Mouse (Mus musculus): Measurements from ENCODE around the gene Zfp94. TPM values are rescaled to one million over a fixed set of nuclear protein-coding genes. Genes with fewer than 3 reads are reported as not detected.
A peak's percentile ranks its signal among the peaks of the same experiment; 100 is the strongest.

Gene Zfp94
- total and polyA plus RNA-seq, 2 experiments, result 2.4 to 3.3 TPM

DNA sequence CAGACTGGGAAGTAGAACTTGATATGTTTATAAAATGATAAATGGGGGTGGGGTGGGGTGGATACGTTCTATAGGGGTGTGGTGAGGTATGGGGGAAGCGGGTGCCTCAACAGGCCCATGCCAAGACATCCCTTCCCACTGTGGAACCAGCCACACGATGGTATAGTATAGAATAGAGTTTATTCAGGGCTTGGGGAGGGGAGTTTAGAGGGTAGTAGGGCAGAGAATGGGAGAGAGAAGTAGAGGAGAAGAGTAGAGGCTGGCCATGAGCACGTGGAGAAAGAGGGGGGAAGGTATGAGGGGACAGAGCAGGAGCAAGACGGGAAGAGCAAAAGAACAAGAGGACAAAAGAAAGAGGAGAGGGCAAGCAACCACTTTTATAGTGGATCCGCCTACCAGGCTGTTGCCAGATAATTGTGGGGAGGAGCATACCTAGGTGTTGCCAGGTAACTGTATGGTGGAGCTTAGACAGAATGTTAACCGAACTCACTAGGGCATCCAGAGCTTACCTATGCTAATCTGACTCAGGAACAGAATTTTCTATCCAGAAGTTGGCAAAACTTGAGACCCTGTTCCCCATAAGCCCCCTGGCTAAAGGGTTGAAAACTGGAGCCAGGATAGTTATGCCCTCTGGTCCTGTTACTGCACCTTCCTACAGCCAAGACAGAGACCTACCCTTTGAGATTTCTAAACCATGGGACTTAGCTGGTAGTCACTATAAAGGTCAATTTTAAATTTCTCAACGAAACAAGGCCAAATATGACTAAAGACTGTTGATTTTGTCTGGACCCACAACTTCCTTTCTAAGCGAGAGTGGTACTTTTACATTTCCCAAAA lies 62.5 kb downstream of the Zfp94 start:
- WGBS, result 70% methylated on average over 9 of the region's 9 CpGs
- Histone ChIP-seq H3K4me1 (ENCODE audit: control insufficient read depth, insufficient read depth, low read length) (peaks cover 5% of the 10 kb centered on the region; the same call in 1 of the 2 replicates), H3K4me3 (ENCODE audit: insufficient read depth, low read depth, low read length) (peak overlapping the region; percentile 68; the same call in 1 of the 2 replicates), H3K27me3 (ENCODE audit: control insufficient read depth, insufficient read depth, low read length) (no peaks in the 10 kb centered on the region), H3K36me3 (ENCODE audit: control insufficient read depth, insufficient read depth, low read length) (no peaks in the 10 kb centered on the region), H3K79me2 (ENCODE audit: control insufficient read depth, insufficient read depth, low read length) (no peaks in the 10 kb centered on the region; the same call in 1 of the 2 replicates), H3K9ac (ENCODE audit: low read depth, low read length) (no peak overlapping the region), H3K27ac (replicated peaks; ENCODE audit: insufficient read depth, low read depth, low read length) (no peak overlapping the region)
- TF ChIP-seq POLR2A (IDR thresholded peaks at IDR 0.05; ENCODE audit: extremely low read depth, insufficient read depth, low read length) (no peak), CTCF (IDR thresholded peaks at IDR 0.05; ENCODE audit: low read depth, low read length) (no peak)
- DNase-seq (ENCODE audit: extremely low read depth, low read depth, low spot score), result no peak

Other genes starting within 250 kb of the Zfp94 start
- 8.6 and 9.5 TPM in 2 replicates for gene Zfp180, start 234.7 kb downstream of the Zfp94 start, total RNA-seq (2014; rRNA removed)
- gene Zfp180, start 234.7 kb downstream of the Zfp94 start, polyA plus RNA-seq (2012; rRNA removed), result 11.5 and 12.7 TPM in 2 replicates
- 0.81 and 1.1 TPM in 2 replicates for gene Zfp112, start 204.4 kb downstream of the Zfp94 start, total RNA-seq (2014; rRNA removed)
- gene Zfp112, start 204.4 kb downstream of the Zfp94 start, polyA plus RNA-seq (2012; rRNA removed), result 0.42 and 1.1 TPM in 2 replicates
- gene Zfp235, start 182.5 kb downstream of the Zfp94 start, total RNA-seq (2014; rRNA removed), result 6.1 and 7.7 TPM in 2 replicates
- gene Zfp235, start 182.5 kb downstream of the Zfp94 start, polyA plus RNA-seq (2012; rRNA removed), result 3.3 and 3.8 TPM in 2 replicates
- 0.34 and 0.37 TPM in 2 replicates for gene Zfp114, start 141.6 kb downstream of the Zfp94 start, total RNA-seq (2014; rRNA removed)
- 0.06 and 0.29 TPM in 2 replicates for gene Zfp114, start 141.6 kb downstream of the Zfp94 start, polyA plus RNA-seq (2012; rRNA removed)
- 2.5 and 2.7 TPM in 2 replicates for gene Zfp111, start 105.2 kb downstream of the Zfp94 start, total RNA-seq (2014; rRNA removed)
- gene Zfp111, start 105.2 kb downstream of the Zfp94 start, polyA plus RNA-seq (2012; rRNA removed), result 0.69 and 0.87 TPM in 2 replicates
- 3.1 and 3.6 TPM in 2 replicates for gene Zfp109, start 79.1 kb downstream of the Zfp94 start, total RNA-seq (2014; rRNA removed)
- gene Zfp109, start 79.1 kb downstream of the Zfp94 start, polyA plus RNA-seq (2012; rRNA removed), result 0.98 and 1.3 TPM in 2 replicates
- 2.4 and 2.7 TPM in 2 replicates for gene Zfp108, start 61.9 kb downstream of the Zfp94 start, total RNA-seq (2014; rRNA removed)
- gene Zfp108, start 61.9 kb downstream of the Zfp94 start, polyA plus RNA-seq (2012; rRNA removed), result 0.38 and 0.61 TPM in 2 replicates
- gene Zfp93, start 46.2 kb downstream of the Zfp94 start, total RNA-seq (2014; rRNA removed), result 2.9 and 3.6 TPM in 2 replicates
- 1.3 TPM in 2 replicates for gene Zfp93, start 46.2 kb downstream of the Zfp94 start, polyA plus RNA-seq (2012; rRNA removed)
- gene Zfp61, start 15.4 kb downstream of the Zfp94 start, total RNA-seq (2014; rRNA removed), result 0.94 and 1.8 TPM in 2 replicates
- gene Zfp61, start 15.4 kb downstream of the Zfp94 start, polyA plus RNA-seq (2012; rRNA removed), result 0.48 and 0.50 TPM in 2 replicates
- not detected in 2 replicates for gene Tescl, start 17.3 kb upstream of the Zfp94 start, total RNA-seq (2014; rRNA removed)
- not detected in 2 replicates for gene Tescl, start 17.3 kb upstream of the Zfp94 start, polyA plus RNA-seq (2012; rRNA removed)
- gene Lypd5, start 32.5 kb upstream of the Zfp94 start, total RNA-seq (2014; rRNA removed), result not detected in 2 replicates
- gene Lypd5, start 32.5 kb upstream of the Zfp94 start, polyA plus RNA-seq (2012; rRNA removed), result not detected in 2 replicates
- gene Kcnn4, start 53.6 kb upstream of the Zfp94 start, total RNA-seq (2014; rRNA removed), result 0.20 and 0.83 TPM in 2 replicates
- 0.55 and 0.66 TPM in 2 replicates for gene Kcnn4, start 53.6 kb upstream of the Zfp94 start, polyA plus RNA-seq (2012; rRNA removed)
- 3.7 and 5.0 TPM in 2 replicates for gene Smg9, start 83.0 kb upstream of the Zfp94 start, total RNA-seq (2014; rRNA removed)
- gene Smg9, start 83.0 kb upstream of the Zfp94 start, polyA plus RNA-seq (2012; rRNA removed), result 11.7 and 17.8 TPM in 2 replicates
- not detected in 2 replicates for gene Irgc1, start 135.6 kb upstream of the Zfp94 start, total RNA-seq (2014; rRNA removed)
- 0.20 TPM in 1 of 2 replicates, not detected in the other for gene Irgc1, start 135.6 kb upstream of the Zfp94 start, polyA plus RNA-seq (2012; rRNA removed)
- gene Plaur, start 145.8 kb upstream of the Zfp94 start, total RNA-seq (2014; rRNA removed), result 0.18 and 1.1 TPM in 2 replicates
- 0.22 and 0.97 TPM in 2 replicates for gene Plaur, start 145.8 kb upstream of the Zfp94 start, polyA plus RNA-seq (2012; rRNA removed)
- gene Cadm4, start 165.4 kb upstream of the Zfp94 start, total RNA-seq (2014; rRNA removed), result 2.1 and 3.5 TPM in 2 replicates
- gene Cadm4, start 165.4 kb upstream of the Zfp94 start, polyA plus RNA-seq (2012; rRNA removed), result 5.3 and 6.5 TPM in 2 replicates
- 1.4 TPM in 2 replicates for gene Zfp428, start 190.3 kb upstream of the Zfp94 start, total RNA-seq (2014; rRNA removed)
- 2.3 and 3.3 TPM in 2 replicates for gene Zfp428, start 190.3 kb upstream of the Zfp94 start, polyA plus RNA-seq (2012; rRNA removed)
- gene AC161166.1, start 195.8 kb upstream of the Zfp94 start, total RNA-seq (2014; rRNA removed), result not detected in 2 replicates
- gene AC161166.1, start 195.8 kb upstream of the Zfp94 start, polyA plus RNA-seq (2012; rRNA removed), result not detected in 2 replicates
- gene Irgq, start 214.0 kb upstream of the Zfp94 start, total RNA-seq (2014; rRNA removed), result 3.0 and 4.8 TPM in 2 replicates
- 12.5 and 14.0 TPM in 2 replicates for gene Irgq, start 214.0 kb upstream of the Zfp94 start, polyA plus RNA-seq (2012; rRNA removed)
- gene Pinlyp, start 229.5 kb upstream of the Zfp94 start, total RNA-seq (2014; rRNA removed), result not detected in 2 replicates
- not detected in 2 replicates for gene Pinlyp, start 229.5 kb upstream of the Zfp94 start, polyA plus RNA-seq (2012; rRNA removed)
- 4.8 and 7.4 TPM in 2 replicates for gene Xrcc1, start 229.6 kb upstream of the Zfp94 start, total RNA-seq (2014; rRNA removed)
- 12.6 and 17.1 TPM in 2 replicates for gene Xrcc1, start 229.6 kb upstream of the Zfp94 start, polyA plus RNA-seq (2012; rRNA removed)

All from liver, adult 2 months (tissue).